Mouse (Mus musculus): ENCODE measurements around the gene Plekha3. TPM values are rescaled to one million over a fixed set of nuclear protein-coding genes. Genes with fewer than 3 reads are reported as not detected.

Gene Plekha3
- polyA plus RNA-seq, 1 experiment from 2014 or later = 13.6 TPM

DNA sequence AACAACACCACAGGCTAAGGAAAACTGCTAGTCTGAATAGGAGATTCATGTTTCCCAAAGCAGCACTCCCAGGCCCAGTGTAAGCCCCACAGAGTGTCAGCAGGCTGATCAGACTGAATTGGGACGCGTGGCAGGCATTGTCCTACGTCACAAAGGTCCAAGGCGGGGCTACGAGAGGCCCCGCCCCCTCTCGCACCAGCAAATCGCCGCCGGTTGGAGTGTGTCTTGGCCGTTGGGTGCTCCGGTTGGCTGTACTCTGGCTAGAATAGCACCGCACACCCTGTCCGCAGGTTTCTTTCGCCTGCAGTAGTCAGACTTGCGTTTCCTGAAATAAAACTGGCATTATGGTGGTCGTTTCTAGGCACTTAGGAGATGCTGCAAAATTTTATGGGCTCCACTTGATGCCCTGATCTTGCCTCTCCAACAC lies 2.1 kb upstream of the Plekha3 start, which contains the start of gene Fkbp7:
TSS of gene Fkbp7 (minus strand) at position 151 of the 427 bp plus-strand sequence.
- H3K9ac ChIP-seq (replicated peaks; ENCODE audit: low read depth) = peak within 1 kb of the TSS; percentile 62
- under 1% methylated on average over 17 of the region's 17 CpGs for WGBS
- ATAC-seq (peak; percentile 91), DNase-seq (ENCODE audit: low spot score) (peak; percentile 93)
- peak within 1 kb of the TSS; percentile 55 for H3K4me3 ChIP-seq (ENCODE audit: low read depth, low read length)
- peak within 1 kb of the TSS; percentile 74 for H3K4me2 ChIP-seq (replicated peaks; ENCODE audit: low read depth, low read length)
- TF ChIP-seq EP300 (IDR thresholded peaks at IDR 0.05) = no peak
- TF ChIP-seq CTCF (IDR thresholded peaks at IDR 0.05) = no peak
- H3K27me3 ChIP-seq (replicated peaks; ENCODE audit: insufficient read depth, low read length) = no peaks in the 10 kb centered on the region
- no peaks in the 10 kb centered on the region for H3K36me3 ChIP-seq (ENCODE audit: insufficient read depth, low read length)
- peak within 1 kb of the TSS; percentile 91 for H3K27ac ChIP-seq (ENCODE audit: low read length)
- H3K9me3 ChIP-seq (ENCODE audit: low read length) = no peaks in the 10 kb centered on the region
- H3K4me1 ChIP-seq (ENCODE audit: insufficient read depth, low read depth, low read length) = peaks cover 13% of the 10 kb centered on the region

DNA sequence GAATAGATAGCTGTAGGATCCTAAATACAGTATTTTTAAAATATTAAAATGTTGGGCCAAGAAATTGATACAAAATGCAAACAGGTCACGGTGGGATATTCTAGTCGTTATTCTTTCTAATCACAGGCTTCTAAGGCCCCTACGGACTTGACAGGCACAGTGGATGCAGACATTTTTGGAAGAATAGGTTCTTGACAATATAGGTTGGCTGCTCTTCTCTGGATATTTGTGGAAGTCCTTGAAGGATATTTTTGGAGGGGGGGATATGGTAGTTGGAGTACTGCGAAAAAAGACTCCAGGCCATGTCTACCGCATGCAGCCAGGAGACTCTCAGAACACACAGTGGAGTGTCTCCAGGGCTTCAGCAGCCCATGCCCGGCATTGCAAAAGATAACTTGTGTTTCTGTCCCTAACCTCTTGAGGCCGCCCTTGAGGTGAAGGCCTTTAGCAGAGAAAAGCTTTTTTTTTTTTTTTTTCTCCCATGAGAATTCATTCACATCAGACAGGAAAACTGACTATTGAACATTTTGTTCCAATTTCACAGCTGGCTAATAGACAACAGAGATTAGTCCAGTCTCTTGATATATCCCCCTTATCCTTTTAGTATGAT lies 1.5 kb upstream of the Plekha3 start:
- no peak overlapping the region for H3K4me3 ChIP-seq (ENCODE audit: low read depth, low read length)
- H3K4me1 ChIP-seq (ENCODE audit: insufficient read depth, low read depth, low read length) = peaks cover 13% of the 10 kb centered on the region
- H3K9me3 ChIP-seq (ENCODE audit: low read length) = no peaks in the 10 kb centered on the region
- H3K27ac ChIP-seq (ENCODE audit: low read length) = peak overlapping the region; percentile 91
- ATAC-seq (no peak), DNase-seq (ENCODE audit: low spot score) (peak; percentile 68)
- H3K36me3 ChIP-seq (ENCODE audit: insufficient read depth, low read length) = no peaks in the 10 kb centered on the region
- TF ChIP-seq CTCF (IDR thresholded peaks at IDR 0.05) (peak; percentile 59), EP300 (IDR thresholded peaks at IDR 0.05) (no peak)
- no peaks in the 10 kb centered on the region for H3K27me3 ChIP-seq (replicated peaks; ENCODE audit: insufficient read depth, low read length)
- WGBS = 40% methylated on average over 7 of the region's 7 CpGs
- H3K4me2 ChIP-seq (replicated peaks; ENCODE audit: low read depth, low read length) = peak overlapping the region; percentile 74
- H3K9ac ChIP-seq (replicated peaks; ENCODE audit: low read depth) = no peak overlapping the region

- peak; percentile 47 for ATAC-seq
These were observed 370 bp downstream of the Plekha3 start for GRCm38 (mm10) chr2:76675451-76675850.

DNA sequence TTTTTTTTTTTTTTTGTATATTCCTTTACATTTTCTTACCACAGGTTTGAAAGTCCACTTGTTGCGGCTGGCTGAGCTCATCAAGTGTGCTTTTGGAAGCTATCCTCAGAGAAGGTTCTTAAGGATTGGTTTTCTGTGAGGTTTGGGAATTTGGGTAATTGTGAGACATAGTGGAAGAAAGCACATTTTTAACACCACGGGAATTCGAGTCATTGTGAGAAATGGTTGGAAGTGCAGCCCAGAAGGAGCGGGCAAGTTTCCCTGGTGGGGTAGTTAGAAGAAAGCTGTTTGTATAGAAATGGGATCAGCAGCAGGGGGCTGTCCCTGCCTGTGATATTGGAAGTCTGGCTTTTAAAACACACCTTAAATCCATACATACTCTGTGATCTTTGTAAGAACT lies 868 bp downstream of the Plekha3 start:
- H3K9ac ChIP-seq (replicated peaks; ENCODE audit: low read depth) = no peak overlapping the region
- H3K9me3 ChIP-seq (ENCODE audit: low read length) = no peaks in the 10 kb centered on the region
- H3K4me3 ChIP-seq (ENCODE audit: low read depth, low read length) = peak overlapping the region; percentile 90
- WGBS = 9% methylated on average over 4 of the region's 4 CpGs
- no peaks in the 10 kb centered on the region for H3K27me3 ChIP-seq (replicated peaks; ENCODE audit: insufficient read depth, low read length)
- H3K27ac ChIP-seq (ENCODE audit: low read length) = no peak overlapping the region
- peaks cover 6% of the 10 kb centered on the region; the same call in 1 of the 2 replicates for H3K36me3 ChIP-seq (ENCODE audit: insufficient read depth, low read length)
- DNase-seq (ENCODE audit: low spot score) (no peak), ATAC-seq (no peak)
- H3K4me2 ChIP-seq (replicated peaks; ENCODE audit: low read depth, low read length) = peak overlapping the region; percentile 79
- TF ChIP-seq CTCF (IDR thresholded peaks at IDR 0.05) = no peak
- TF ChIP-seq EP300 (IDR thresholded peaks at IDR 0.05) = no peak
- H3K4me1 ChIP-seq (ENCODE audit: insufficient read depth, low read depth, low read length) = peaks cover 16% of the 10 kb centered on the region

More at GRCm38 (mm10) chr2:76675451-76675850, 370 bp downstream of the Plekha3 start:
- Histone ChIP-seq H3K9me3 (ENCODE audit: low read length) (no peaks in the 10 kb centered on the region), H3K27me3 (replicated peaks; ENCODE audit: insufficient read depth, low read length) (no peaks in the 10 kb centered on the region), H3K36me3 (ENCODE audit: insufficient read depth, low read length) (peaks cover 4% of the 10 kb centered on the region; the same call in 1 of the 2 replicates), H3K4me3 (ENCODE audit: low read depth, low read length) (peak overlapping the region; percentile 90), H3K27ac (ENCODE audit: low read length) (peak overlapping the region; percentile 83), H3K4me2 (replicated peaks; ENCODE audit: low read depth, low read length) (peak overlapping the region; percentile 79), H3K9ac (replicated peaks; ENCODE audit: low read depth) (peak overlapping the region; percentile 78), H3K4me1 (ENCODE audit: insufficient read depth, low read depth, low read length) (peaks cover 16% of the 10 kb centered on the region)
- no peak for DNase-seq (ENCODE audit: low spot score)
- WGBS = 1% methylated on average over 28 of the region's 44 CpGs
- TF ChIP-seq CTCF (IDR thresholded peaks at IDR 0.05) (no peak), EP300 (IDR thresholded peaks at IDR 0.05) (no peak)

DNA sequence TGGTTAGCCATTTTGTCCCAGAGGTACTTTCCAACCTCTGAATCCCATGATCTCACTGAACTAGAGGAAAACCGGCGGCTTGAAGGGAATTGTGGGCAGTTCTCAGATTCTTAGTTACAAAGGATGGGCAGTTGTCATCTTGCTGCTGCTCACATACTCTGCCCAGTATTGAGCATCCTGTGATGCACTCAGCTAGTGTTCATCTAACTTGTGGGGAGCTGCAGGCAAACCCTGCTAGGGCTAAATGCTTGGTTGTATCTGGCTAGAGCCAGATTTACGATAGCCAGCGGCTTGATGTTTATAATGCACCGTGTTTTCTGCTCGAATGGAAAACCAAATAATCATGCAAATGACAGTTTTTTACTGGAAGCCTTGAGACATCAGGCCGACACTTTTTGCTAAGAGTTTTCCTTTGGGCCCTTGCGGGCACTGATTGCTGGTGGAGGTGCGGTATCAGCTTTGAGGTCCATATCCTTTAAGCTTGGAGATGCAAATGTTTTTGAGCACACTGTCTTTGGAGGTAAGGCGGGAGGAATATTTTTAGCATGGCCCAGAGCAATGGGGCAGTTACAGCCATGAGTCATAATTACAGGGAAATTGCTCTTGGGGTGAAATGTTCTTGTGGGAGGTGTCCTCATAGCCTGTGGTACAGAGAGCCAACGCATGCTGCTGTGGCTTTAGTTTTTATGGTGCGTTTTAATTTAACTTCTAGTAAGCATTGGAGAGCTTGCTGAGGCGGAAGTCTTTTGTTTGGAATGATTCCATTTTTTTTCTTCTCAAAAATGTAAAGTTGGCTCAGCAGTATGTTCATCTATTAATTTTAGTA lies 1.5 kb downstream of the Plekha3 start:
- no peak overlapping the region for H3K9ac ChIP-seq (replicated peaks; ENCODE audit: low read depth)
- H3K4me3 ChIP-seq (ENCODE audit: low read depth, low read length) = 0 out of 2 replicates have a peak overlapping the region, but pooled peaks have one; percentile 90
- no peak for ATAC-seq
- no peaks in the 10 kb centered on the region for H3K27me3 ChIP-seq (replicated peaks; ENCODE audit: insufficient read depth, low read length)
- no peak overlapping the region for H3K27ac ChIP-seq (ENCODE audit: low read length)
- no peaks in the 10 kb centered on the region for H3K9me3 ChIP-seq (ENCODE audit: low read length)
- peaks cover 16% of the 10 kb centered on the region for H3K4me1 ChIP-seq (ENCODE audit: insufficient read depth, low read depth, low read length)
- H3K36me3 ChIP-seq (ENCODE audit: insufficient read depth, low read length) = peaks cover 6% of the 10 kb centered on the region; the same call in 1 of the 2 replicates
- 49% methylated on average over 13 of the region's 13 CpGs for WGBS
- DNase-seq (ENCODE audit: low spot score) = no peak
- no peak for TF ChIP-seq EP300 (IDR thresholded peaks at IDR 0.05)
- H3K4me2 ChIP-seq (replicated peaks; ENCODE audit: low read depth, low read length) = peak overlapping the region; percentile 79

GRCm38 (mm10) chr2:76682301-76682700 lies 7.2 kb downstream of the Plekha3 start:
- Histone ChIP-seq H3K9ac (replicated peaks; ENCODE audit: low read depth) (no peak overlapping the region), H3K4me1 (ENCODE audit: insufficient read depth, low read depth, low read length) (0 out of 2 replicates have a peak, but pooled peaks cover 4% of the 10 kb centered on the region), H3K27ac (ENCODE audit: low read length) (no peak overlapping the region), H3K9me3 (ENCODE audit: low read length) (no peaks in the 10 kb centered on the region), H3K4me3 (ENCODE audit: low read depth, low read length) (no peak overlapping the region), H3K36me3 (ENCODE audit: insufficient read depth, low read length) (peaks cover 30% of the 10 kb centered on the region), H3K27me3 (replicated peaks; ENCODE audit: insufficient read depth, low read length) (no peaks in the 10 kb centered on the region), H3K4me2 (replicated peaks; ENCODE audit: low read depth, low read length) (no peak overlapping the region)
- DNase-seq (ENCODE audit: low spot score) (no peak), ATAC-seq (no peak)
- WGBS = 88% methylated on average over 8 of the region's 8 CpGs
- no peak for TF ChIP-seq CTCF (IDR thresholded peaks at IDR 0.05)
- no peak for TF ChIP-seq EP300 (IDR thresholded peaks at IDR 0.05)
